Mouse (Mus musculus): Measurements from ENCODE around the gene Pds5b.

- TF ChIP-seq CTCF (IDR thresholded peaks at IDR 0.05; ENCODE audit: low read depth, low read length) (no peak), POLR2A (IDR thresholded peaks at IDR 0.05; ENCODE audit: extremely low read depth, insufficient read depth, low read length) (no peak)
Observed at GRCm38 (mm10) chr5:150840596-150840995, 167.1 kb downstream of the Pds5b start.
